Mouse (Mus musculus) CH12F3 (cell line): ENCODE results near the gene Syncrip.
"Not testable (repeated sequence)": the region's sequence is repeated elsewhere in the genome, so short reads cannot be mapped to it uniquely, and the experiment has no call there.

ENCODE experiments used
- in situ Hi-C: fragments of 300-500 bp; cut with MboI; formaldehyde crosslinking; loops from 2 replicates; pipeline ENCODE4 v1.14.3; 2020; ENCODE audit warnings: low sequenced_read_pairs

Syncrip gene

DNA sequence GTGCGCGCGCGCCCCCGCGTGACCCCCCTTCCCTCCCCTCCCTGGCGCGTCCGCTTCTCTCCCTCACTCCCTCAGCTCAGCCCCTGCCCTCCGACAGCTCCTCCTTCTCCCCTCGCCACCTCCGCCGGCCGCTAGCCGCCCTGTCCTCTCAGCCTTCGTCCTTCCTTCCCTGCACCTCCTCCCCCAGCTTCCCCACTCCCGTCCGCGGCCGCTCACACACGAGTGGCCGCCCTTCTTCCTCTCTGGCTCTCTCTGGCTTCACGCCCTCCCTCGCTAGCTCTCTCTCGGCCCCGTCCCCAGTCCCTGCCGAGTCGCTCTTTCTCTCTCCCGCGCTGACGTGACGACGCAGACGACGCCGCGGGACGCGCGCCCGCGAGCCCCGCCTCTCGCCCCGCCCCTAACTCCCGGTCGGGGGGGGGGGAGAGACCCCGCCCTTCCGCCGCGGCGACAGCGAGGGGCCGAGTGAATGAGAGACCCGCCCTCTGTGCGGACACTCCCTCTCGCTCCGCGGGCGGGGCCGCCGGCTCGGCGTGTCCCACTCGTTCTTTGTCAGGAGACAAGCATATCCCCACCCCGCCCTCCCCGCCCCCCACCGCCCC lies at the start of gene Syncrip:
Gene Syncrip, minus strand, starts transcription at position 345 of the 599 bp plus-strand sequence.
- in situ Hi-C loops, result not testable (repeated sequence)

- in situ Hi-C loops, result loop anchor here (10.0 kb wide), 1 partner anchor 285 kb away; no protein-coding TSS in a partner anchor
Observed at GRCm38 (mm10) chr9:88529979-88530580, 47.7 kb upstream of the Syncrip start.

- in situ Hi-C loops, result no loop called here
Observed at GRCm38 (mm10) chr9:88529571-88529970, 47.2 kb upstream of the Syncrip start.

DNA sequence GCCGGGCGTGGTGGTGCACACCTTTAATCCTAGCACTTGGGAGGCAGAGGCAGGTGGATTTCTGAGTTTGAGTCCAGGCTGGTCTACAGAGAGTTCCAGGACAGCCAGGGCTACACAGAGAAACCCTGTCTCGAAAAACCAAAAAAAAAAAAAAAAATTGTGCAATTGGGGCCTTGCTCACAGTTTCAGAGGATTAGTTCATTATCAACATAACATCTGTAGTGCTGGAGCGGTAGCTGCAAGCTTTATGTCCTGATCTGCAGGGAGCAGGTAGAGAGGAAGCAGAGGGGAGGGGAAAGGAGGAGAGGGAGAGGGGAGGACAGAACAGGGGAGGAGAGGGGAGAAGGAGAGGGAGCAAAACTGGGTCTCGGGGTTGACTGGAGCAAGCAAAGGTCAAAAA lies 46.4 kb upstream of the Syncrip start:
- in situ Hi-C loops, result no loop called here

DNA sequence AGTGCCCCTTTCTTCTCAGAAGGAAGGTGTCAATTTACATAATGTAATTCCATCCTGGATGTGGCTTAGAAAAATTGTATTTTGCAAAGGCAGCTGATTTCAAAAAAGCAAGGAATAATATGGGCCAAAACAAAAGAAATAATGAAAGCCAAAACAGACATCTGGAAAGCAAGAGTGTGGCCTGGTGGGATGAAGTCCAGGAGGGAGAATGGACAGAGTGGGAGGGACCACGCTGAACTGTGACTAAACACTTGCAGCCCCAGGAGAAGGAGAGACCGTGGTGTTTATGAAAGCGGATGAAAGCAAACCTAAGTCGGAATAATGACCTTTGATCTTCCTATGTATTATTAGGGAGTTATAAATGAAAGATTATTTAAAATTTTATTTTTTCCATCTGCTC lies 45.6 kb upstream of the Syncrip start:
- in situ Hi-C loops, result no loop called here

- in situ Hi-C loops, result no loop called here
Observed at GRCm38 (mm10) chr9:88525341-88525740, 43.0 kb upstream of the Syncrip start.

GRCm38 (mm10) chr9:88524796-88525195 lies 42.4 kb upstream of the Syncrip start:
- in situ Hi-C loops, result no loop called here

DNA sequence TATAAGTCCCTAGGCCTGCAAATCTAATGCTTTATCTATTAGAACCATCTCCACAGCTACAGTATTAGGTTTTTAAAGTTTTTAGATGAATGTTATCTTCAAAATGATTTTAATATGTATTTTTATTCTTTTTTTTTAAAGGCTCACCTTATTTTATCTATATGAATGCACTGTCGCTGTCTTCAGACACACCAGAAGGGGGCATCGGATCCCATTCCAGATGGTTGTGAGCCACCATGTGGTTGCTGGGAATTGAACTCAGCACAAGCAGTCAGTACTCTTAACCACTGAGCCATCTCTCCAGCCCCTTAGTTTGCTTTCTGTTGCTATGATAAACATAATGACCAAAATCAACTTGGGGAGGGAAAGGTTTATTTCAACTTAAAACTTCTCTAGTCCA lies 42.0 kb upstream of the Syncrip start:
- in situ Hi-C loops, result no loop called here

- in situ Hi-C loops, result no loop called here
Observed at GRCm38 (mm10) chr9:88523335-88523668, 40.9 kb upstream of the Syncrip start.

- in situ Hi-C loops, result no loop called here
Observed at GRCm38 (mm10) chr9:88522569-88523334, 40.4 kb upstream of the Syncrip start.

DNA sequence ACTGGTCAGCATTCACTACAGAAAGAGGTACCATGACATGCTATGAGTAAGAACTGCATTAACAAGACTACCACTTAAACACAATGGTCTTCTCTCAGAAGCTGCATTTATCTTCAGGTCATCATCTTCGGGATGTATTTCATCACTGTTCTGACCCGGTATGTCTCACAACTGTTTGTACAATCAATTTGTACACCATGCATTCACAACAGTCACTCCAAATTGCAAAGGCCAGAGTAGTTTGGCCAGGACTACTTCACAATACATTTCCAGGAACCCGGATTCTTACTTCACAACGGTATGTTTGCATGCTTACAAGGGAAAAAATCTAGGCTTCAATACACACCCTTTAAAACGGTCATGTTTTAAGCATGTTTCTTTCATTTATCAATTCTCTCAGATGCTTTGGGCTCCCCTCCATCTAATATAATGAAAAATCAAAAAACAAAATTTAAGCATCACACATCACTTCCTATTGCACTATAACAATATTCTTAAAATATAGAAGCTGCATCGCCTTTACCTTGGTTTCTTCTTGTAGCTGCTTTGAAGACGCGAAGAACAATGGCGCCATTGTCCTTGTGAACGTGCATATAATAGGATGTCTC lies 39.7 kb upstream of the Syncrip start:
- in situ Hi-C loops, result no loop called here

DNA sequence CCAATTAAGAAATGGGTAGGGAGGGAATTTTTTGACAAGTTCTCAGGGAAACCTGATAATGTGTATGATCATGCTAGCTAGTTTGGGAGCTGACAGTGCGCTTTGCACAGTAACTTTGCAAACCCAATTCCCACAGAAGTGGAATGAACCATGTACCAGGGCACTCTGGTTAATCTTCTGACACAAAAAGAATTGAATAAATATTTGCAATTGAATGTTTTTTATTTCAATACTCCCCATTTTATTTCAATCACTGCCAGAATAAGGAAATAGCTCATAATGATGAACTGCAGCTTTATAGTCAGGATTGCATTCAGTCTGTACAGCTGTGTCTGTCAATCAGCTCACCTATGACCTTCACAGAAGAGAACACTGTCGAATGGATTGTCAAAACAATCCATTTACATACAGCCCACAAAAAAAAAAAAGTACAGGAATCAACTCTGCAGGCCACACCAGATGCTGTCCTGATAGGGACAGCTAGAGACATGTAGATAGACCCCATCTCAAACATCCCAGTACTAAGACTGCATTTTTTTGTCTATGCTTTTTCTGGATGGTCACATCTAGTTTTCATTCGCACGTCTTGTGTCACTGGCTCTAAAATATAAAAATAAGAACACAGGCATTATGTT lies 38.6 kb upstream of the Syncrip start:
- in situ Hi-C loops, result no loop called here

GRCm38 (mm10) chr9:88520122-88520848 lies 37.9 kb upstream of the Syncrip start:
- in situ Hi-C loops, result no loop called here

DNA sequence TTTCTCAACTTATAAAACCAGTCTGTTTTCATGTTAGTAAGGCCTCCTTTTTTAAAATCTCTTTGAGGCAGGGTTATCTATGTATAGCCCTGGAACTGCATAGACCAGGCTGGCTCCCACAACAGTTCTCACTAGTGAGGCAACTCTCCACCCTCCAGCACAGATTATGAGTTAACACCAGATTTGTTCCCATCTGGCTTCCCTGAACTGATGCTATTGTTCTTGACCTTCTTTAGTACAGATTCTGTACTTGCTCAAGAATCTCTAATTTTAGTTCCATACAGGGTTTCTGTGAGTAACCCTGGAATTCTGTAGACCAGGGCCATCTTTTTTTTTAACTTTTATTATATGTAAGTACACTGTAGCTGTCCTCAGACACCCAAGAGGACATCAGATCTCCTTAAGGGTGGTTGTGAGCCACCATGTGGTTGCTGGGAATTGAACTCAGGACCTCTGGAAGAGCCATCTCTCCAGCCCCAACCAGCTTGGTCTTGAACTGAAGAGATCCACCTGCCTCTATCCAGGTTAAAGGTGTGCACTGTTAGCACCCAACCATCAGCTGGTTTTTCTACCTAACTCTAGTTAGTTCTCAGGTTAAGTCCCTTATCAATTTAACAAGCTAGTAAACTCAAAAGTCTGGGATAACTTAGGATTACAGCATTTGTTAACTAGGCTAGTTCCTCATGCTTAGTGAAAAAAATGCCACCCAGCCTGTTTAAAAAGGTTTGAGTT lies 37.2 kb upstream of the Syncrip start:
- in situ Hi-C loops, result no loop called here

DNA sequence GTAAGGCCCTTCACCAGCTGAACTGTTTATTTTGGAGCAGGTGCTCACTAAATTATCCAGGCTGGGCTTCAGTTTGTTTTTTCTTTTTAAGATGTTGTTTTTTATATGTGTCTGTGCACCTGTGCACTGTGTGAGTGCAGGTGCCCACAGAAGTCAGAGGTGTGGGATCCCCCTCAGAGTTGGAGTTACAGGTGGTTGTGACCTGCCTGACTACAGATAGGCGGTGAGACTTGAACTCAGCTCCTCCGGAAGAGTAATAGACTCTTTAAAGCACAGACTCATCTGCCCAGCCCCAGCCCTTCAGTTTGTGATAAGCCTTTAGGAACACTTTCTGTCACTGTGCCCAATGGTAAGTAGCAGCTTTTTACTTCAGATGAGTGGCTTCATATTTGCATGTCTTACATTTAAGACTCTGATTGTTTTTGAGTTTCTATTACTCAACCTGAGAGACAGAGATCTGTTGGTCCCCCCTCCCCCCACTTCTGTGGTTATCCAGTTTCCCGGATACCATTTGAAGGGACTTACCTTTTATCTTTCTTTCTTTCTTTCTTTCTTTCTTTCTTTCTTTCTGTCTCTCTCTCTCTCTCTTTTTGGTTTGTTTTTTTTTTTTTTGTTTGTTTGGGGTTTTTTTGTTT lies 34.1 kb upstream of the Syncrip start:
- in situ Hi-C loops, result no loop called here

GRCm38 (mm10) chr9:88515546-88515945 lies 33.2 kb upstream of the Syncrip start:
- in situ Hi-C loops, result no loop called here

- in situ Hi-C loops, result no loop called here
Observed at GRCm38 (mm10) chr9:88501846-88502245, 19.5 kb upstream of the Syncrip start.

GRCm38 (mm10) chr9:88500112-88500511 lies 17.7 kb upstream of the Syncrip start:
- in situ Hi-C loops, result no loop called here

GRCm38 (mm10) chr9:88492522-88492921 lies 10.1 kb upstream of the Syncrip start:
- in situ Hi-C loops, result no loop called here

DNA sequence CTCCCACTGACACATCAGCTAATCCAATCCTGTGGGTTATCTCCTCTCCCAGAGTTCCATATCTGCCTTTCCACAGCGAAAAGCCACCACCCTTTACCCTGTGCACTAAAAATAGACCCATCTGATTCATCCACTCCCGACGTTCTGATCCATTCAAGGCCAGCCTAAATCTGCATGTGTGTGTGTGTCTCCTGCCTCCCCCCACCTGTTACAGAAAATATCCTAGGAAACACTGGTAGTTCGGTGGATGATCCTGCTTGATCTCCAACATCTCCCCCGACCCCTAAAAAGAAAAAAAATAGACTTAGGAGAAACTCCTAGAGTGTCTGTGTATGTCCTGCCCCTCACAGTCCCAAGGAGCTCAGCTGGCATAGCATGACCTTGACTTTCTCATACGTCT lies 2.2 kb upstream of the Syncrip start:
- in situ Hi-C loops, result no loop called here
